ENCODE assay signal across 19 mouse cellular contexts in genomic region chr4:141614946-141615345, GRCm38 (mm10). TPM values are rescaled to one million over a fixed set of nuclear protein-coding genes. Genes with fewer than 3 reads are reported as not detected.
"Had no signal": no experiment of that assay in that cellular context is flagged by ENCODE, and none has a peak within 500 bp of the region (broad histone marks: within the 10 kb centered on the region; RNA-seq: fewer than 3 reads in every experiment).

No protein-coding gene starts in this region.

- H3K27ac ChIP-seq: layer of hippocampus, adult 2 months; limb, embryonic 10.5 days; liver, embryonic 15.5 days; midbrain, embryonic 12.5 days; neural tube, embryonic 12.5 days; stomach, embryonic 15.5 days had no signal

- H3K27me3 ChIP-seq: liver, embryonic 15.5 days; stomach, embryonic 15.5 days had no signal

- H3K9ac ChIP-seq: liver, embryonic 15.5 days; midbrain, embryonic 12.5 days; neural tube, embryonic 12.5 days; stomach, embryonic 15.5 days had no signal

- H3K36me3 ChIP-seq: limb, embryonic 10.5 days; liver, embryonic 15.5 days; midbrain, embryonic 12.5 days; neural tube, embryonic 12.5 days; stomach, embryonic 15.5 days had no signal

- H3K4me2 ChIP-seq: liver, embryonic 11.5 days; liver, embryonic 15.5 days; midbrain, embryonic 12.5 days; neural tube, embryonic 12.5 days; stomach, embryonic 15.5 days had no signal

- H3K9me3 ChIP-seq: limb, embryonic 10.5 days; liver, embryonic 15.5 days; midbrain, embryonic 12.5 days; neural tube, embryonic 12.5 days; stomach, embryonic 15.5 days had no signal

- H3K4me3 ChIP-seq: layer of hippocampus, adult 2 months; limb, embryonic 10.5 days; liver, embryonic 15.5 days; midbrain, embryonic 12.5 days; neural tube, embryonic 12.5 days; stomach, embryonic 15.5 days had no signal

- DNase-seq: kidney, adult 18-20 months; kidney, postnatal 10 days; kidney, postnatal 4 days; lung, adult 2 months; lung, postnatal 36 days; right cerebral cortex, postnatal 14 days; thymus, postnatal 4 days had no signal

- ATAC-seq: lung, postnatal 0 days had no signal

RNA-seq across cellular contexts. Expression of gene Tmem82, which starts 3.5 kb away (rescaled TPM):
- total RNA-seq: monocyte, adult 5-6 weeks; neutrophil, adult 5-6 weeks had no signal

RNA-seq across cellular contexts. Expression of gene Slc25a34, which starts 8.7 kb away (rescaled TPM):
- total RNA-seq: megakaryocyte progenitor cell, adult 5-6 weeks; monocyte, adult 5-6 weeks had no signal
- polyA plus RNA-seq: kidney, embryonic 14.5 days; liver, embryonic 11.5 days; neural tube, embryonic 12.5 days had no signal

RNA-seq across cellular contexts. Expression of gene Fblim1, which starts 9.1 kb away (rescaled TPM):
- total RNA-seq: megakaryocyte progenitor cell, adult 5-6 weeks; monocyte, adult 5-6 weeks had no signal
